Mouse (Mus musculus) layer of hippocampus, adult 11-12 months (tissue): ENCODE measurements around the gene Bace2.

Experiments used
- DNase-seq: peaks from one replicate; pipeline ENCODE4 v3.0.0; 2022; ENCODE audit warnings: low spot score

Bace2 gene

GRCm38 (mm10) chr16:97467993-97468791, 111.7 kb downstream of the Bace2 start:
- no peak for DNase-seq

GRCm38 (mm10) chr16:97474671-97475070, 118.1 kb downstream of the Bace2 start:
- DNase-seq: no peak

DNA sequence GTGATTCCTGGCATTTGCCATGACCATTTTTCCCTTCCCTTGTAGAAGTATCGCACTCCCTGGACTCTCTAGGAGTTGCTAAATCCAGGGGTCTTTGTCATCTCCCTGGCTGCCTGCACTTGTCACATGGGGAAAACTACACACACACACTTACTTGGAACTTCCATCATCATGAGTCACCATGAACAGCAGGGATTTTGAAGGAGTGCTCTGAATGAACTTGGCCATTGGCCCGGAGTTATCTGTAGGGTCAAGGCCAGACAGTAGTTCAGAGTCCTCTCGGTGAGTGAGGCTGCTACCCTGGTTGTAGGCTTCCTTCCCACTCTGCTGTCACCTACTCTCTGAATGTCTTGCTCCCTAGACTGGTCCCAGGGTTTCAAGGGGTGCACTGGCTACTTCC, 119.0 kb downstream of the Bace2 start:
- DNase-seq: no peak

DNA sequence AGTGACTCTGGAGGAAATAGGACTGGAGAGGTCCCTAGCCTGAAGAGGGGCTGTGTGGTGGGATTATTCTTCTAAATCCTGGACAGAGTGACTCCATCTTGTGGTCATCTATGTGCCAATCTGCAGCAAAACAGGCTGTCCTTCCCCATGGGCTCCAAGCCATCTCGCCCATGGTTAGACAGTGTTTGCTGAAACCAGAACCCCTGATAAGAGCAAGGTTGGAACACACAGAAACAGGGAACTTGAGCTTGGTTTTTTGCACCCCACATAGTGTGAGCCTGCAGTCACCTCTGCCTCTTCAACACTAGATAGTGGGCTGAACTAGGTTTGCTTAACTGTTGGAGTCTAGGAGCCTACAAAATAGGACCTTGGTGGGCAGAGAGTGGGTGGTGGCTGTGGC, 120.0 kb downstream of the Bace2 start:
- no peak for DNase-seq

DNA sequence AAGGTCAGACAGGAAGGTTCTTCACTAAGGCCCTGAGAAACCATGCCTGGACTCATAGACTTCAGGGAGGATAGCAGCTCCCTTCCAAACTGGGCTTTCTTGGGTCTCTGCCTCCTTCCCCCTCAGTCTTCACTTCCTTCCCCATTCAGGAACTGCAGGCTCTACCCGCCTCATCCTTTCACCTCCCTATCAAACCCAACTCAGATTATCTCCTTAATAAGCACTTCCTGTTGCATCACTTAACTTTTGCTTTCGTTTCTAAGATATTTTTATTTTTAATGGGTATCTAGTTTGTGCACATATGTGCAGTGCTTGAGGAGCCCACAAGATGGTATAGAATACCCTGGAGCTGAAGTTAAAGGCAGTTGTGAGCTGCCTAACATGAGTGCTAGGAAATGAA, 122.1 kb downstream of the Bace2 start:
- DNase-seq: no peak

DNA sequence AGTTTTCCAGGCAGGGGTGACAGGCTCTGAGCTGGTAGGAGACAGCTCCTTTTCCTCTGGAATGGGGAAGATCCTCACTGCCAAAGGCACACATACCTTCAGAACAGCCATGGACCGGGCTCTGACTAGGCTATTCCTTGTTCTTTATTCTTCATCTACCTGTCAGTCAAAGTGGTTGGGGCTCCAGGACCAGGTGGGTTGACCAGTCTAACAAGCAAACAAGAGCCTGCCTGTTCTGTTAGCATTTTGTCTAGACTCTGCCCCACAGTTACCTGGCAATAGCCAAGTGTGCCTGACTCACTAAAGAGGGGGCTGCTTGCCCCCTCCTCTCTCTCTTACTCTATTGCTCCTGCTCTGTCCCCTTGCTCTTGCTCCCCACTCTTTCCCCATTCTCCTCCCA, 135.8 kb downstream of the Bace2 start:
- DNase-seq: no peak
